Mouse (Mus musculus) T-helper 2 cell (primary cell): ENCODE data around the gene Aldh16a1.
"Not testable (repeated sequence)": the region's sequence is repeated elsewhere in the genome, so short reads cannot be mapped to it uniquely, and the experiment has no call there.

Experiments
- in situ Hi-C: fragments of 300-600 bp; cut with MboI, MseI; formaldehyde crosslinking; loops from one replicate; pipeline ENCODE4 v1.15.1; 2025; ENCODE audit warnings: high pct_unique_total_duplicates

Gene Aldh16a1

DNA sequence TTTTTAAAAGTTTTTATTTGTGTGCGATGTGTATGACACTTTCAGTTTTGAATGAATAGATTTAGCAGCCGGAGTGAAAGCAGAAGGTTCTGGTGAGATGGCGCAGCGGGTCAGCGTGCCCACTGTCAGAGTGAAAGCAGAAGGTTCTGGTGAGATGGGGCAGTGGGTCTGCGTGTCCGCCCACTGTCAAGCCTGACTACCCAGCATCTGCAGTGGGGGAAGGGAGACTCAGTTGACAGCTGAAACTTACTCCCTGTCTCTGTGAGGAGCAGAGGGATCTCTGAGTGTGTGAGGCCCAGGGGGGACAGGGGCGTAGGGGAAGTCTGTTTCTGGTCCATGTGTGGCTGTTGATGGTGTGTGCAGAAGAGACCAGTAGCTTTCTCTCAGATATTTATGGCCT is 36.8 kb downstream of the Aldh16a1 start:
- in situ Hi-C loops: no loop called here

GRCm38 (mm10) chr7:45113476-45113875 is 40.9 kb downstream of the Aldh16a1 start:
- in situ Hi-C loops: no loop called here

- in situ Hi-C loops: no loop called here
Measured at GRCm38 (mm10) chr7:45112529-45112928, 41.9 kb downstream of the Aldh16a1 start.

- in situ Hi-C loops: no loop called here
Measured at GRCm38 (mm10) chr7:45111940-45112339, 42.4 kb downstream of the Aldh16a1 start.

GRCm38 (mm10) chr7:45110089-45110488 is 44.3 kb downstream of the Aldh16a1 start:
- in situ Hi-C loops: not testable (repeated sequence)

DNA sequence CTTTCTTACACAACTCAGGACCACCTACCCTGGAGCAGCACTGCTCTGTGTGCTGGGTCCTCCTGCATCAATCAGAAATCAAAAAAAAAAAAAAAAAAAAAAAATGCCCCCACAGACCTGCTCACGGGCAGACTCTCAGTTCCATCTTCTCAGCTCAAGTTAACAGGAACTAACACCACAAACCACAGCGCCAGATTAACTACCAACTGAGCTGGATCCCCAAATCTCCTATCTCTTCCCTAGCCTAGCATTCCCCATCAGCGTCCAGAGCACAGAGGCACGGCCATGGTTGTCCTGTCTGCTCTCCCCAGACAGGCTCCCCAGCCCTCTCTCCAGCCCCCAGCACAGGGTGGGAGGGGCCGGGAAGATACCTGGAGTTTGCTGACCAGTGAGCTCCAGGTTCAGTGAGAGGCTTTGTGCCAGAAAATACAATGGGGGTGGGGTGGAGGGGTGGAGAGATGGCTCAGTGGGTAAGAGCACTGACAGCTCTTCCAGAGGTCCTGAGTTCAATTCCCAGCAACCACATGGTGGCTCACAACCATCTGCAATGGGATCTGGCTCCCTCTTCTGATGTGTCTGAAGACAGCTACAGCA is 47.2 kb downstream of the Aldh16a1 start:
- in situ Hi-C loops: no loop called here

DNA sequence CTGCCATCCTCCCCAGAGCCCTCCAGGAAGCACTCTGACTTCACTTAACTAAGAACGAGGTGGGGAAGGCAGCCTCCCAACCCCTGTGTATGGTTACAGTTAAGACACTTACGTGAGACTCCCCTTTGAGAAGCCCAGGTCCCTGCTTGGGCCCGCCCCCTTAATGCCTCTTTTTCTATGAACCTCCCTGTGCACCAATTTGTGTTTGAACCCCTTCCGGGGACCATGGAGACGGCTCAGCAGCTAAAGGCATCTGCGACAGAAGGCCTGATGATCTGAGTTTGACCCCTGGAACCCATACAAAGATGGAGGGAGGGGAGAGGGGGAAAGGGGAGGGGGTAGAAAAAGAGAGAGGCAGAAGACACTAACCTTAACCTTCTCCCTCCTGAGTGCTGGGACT is 47.9 kb downstream of the Aldh16a1 start:
- in situ Hi-C loops: no loop called here

DNA sequence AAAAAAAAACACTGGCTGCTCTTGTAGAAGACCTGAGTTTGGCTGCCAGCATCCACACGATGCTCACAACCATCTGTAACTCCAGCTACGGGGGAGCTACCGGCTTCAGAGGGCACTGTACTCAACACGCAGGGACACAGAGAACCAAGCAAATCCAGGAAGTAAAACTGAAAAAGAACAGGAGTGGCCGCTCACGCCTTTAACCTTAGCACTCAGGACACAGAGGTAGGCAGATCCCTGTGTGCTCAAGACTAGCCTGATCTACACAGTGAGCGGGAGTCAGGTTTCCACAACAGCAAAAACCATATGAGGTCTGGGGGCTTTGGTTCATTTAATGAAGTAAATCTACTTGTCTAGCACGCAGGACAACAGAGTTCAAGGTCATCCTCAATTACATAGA is 48.9 kb downstream of the Aldh16a1 start:
- in situ Hi-C loops: no loop called here

GRCm38 (mm10) chr7:45104941-45105340 is 49.4 kb downstream of the Aldh16a1 start:
- in situ Hi-C loops: no loop called here

GRCm38 (mm10) chr7:45103652-45104180 is 50.7 kb downstream of the Aldh16a1 start, which contains the start of gene Fcgrt:
TSS of gene Fcgrt (minus strand) at chr7:45103851.
- in situ Hi-C loops: no loop called here

- in situ Hi-C loops: no loop called here
Measured at GRCm38 (mm10) chr7:45102940-45103585, 51.3 kb downstream of the Aldh16a1 start.

DNA sequence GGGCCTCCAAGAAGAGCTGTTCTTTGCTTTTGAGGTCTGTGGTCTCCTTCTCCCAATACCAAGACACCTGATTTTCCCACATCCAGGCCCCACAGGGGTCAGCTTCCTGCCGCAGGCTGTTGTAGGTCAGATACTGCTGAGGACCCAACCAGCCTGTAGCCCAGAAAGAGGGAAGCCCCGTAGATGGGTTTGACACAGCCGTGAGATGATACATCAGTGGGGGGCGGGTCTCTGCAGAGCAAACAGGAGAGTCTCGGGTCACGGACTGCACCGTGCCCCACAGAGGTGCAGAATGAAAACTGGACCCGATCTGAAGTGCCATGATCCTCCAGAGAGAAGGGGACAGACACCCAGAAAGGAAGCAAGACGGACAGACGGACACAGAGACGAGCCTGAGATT is 51.9 kb downstream of the Aldh16a1 start:
- in situ Hi-C loops: no loop called here

DNA sequence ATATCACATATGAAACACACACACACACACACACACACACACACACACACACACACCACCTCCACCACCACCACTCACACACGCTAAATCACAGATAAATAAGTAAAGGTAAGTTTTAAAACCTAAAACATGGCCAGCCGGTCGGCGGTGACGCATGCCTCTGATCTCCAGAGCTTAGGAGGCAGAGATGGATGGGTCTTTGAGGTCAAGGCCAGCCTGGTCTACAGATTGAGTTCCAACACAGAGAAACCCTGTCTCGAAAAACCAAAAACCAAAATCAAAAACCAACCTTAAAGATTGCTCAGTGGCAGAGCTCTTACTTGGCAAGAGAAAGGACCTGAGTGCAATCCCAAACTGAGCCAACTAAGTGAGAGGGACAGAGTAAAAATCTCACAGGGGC is 54.3 kb downstream of the Aldh16a1 start:
- in situ Hi-C loops: no loop called here

GRCm38 (mm10) chr7:45098541-45099240 is 55.7 kb downstream of the Aldh16a1 start:
- in situ Hi-C loops: no loop called here

DNA sequence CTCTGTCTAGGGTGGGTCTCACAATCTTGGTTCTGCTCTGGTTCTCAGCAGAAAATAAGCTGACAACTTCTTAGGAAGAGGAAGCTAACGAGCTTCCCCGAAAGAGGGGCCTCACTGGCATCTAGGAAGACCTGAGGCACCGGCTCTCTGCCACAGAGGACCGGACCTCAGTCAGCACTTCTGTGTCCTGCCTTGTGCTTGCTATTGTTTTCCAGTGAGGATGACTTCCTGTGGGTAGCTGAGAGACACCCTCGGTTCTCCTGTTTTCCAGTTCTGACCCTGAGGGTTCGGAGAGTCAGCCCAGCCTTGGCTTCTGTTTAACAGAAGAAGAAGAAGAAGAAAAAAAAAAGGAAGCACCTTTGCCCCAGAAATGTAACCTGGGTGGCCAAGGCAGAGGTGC is 56.9 kb downstream of the Aldh16a1 start:
- in situ Hi-C loops: no loop called here

- in situ Hi-C loops: not testable (repeated sequence)
Measured at GRCm38 (mm10) chr7:45095965-45096364, 58.4 kb downstream of the Aldh16a1 start.

- in situ Hi-C loops: no loop called here
Measured at GRCm38 (mm10) chr7:45095367-45095766, 59.0 kb downstream of the Aldh16a1 start.

DNA sequence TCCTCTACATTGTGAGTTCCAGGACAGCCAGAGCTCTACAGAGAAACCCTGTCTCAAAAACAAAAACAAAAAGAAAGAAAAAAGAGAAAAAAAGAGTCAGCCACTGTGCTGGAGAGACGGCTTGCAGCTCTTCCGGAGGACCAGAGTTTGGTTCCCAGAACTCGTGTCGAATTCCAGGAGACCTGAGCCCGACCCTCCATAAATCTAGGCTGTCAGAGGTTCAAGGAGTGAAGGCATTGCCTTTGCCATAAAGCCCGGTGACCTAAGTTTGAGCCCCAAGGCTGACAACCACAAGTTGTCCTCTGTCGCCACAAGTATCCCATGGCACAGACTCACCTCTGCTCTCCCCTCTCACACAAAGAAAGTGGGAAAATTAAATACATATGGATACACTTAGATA is 60.3 kb downstream of the Aldh16a1 start:
- in situ Hi-C loops: no loop called here

DNA sequence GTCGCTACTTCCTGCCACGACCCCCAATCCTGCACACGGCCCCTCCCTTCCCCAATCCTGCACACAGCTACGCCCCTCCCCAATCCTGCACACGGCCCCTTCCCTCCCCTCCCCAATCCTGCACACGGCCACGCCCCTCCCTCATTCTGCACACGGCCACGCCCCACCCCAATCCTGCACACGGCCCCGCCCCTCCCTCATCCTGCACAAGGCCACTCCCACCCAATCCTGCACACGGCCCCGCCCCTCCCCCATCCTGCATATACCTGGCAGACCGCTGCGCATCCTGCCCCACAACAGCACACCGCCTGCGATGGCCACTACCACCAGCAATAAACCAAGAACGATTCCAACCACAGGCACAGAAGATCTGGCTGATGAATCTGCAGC is 60.9 kb downstream of the Aldh16a1 start:
- in situ Hi-C loops: no loop called here

DNA sequence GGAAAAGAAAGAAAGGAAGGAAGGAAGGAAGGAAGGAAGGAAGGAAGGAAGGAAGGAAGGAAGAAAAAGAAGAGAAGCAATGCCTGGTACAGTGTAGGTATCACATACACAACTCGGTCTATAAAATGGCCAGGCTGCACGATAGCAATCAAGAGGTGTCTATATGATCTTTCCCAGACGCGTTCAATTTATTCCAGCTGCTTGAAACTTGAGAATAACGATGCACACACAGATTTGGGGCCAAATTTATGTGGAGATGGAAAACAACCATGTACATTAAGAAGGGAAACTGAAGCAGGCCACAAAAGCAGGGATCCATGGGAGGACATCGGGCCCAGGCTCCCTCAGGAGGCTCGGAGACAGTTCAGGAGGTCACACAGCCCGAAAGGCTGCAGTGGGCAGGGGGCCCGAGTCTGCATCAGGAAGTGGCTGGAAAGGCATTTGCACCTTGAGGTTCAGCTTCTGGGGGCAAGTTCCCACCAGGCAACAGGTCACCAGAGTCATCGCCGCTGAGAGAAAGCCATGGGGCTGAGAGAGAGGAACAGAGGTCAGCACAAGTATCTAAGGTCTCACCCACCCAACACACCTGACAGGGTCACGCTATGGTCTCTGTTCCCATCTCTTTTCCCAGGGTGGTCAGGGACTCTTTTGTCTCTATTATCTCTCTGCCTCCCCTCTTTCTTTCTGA is 61.4 kb downstream of the Aldh16a1 start:
- in situ Hi-C loops: no loop called here

GRCm38 (mm10) chr7:45092048-45092447 is 62.3 kb downstream of the Aldh16a1 start, which contains the start of gene Rcn3:
TSS of gene Rcn3 (minus strand) at chr7:45092221.
- in situ Hi-C loops: no loop called here
